In the genomic region with DNA sequence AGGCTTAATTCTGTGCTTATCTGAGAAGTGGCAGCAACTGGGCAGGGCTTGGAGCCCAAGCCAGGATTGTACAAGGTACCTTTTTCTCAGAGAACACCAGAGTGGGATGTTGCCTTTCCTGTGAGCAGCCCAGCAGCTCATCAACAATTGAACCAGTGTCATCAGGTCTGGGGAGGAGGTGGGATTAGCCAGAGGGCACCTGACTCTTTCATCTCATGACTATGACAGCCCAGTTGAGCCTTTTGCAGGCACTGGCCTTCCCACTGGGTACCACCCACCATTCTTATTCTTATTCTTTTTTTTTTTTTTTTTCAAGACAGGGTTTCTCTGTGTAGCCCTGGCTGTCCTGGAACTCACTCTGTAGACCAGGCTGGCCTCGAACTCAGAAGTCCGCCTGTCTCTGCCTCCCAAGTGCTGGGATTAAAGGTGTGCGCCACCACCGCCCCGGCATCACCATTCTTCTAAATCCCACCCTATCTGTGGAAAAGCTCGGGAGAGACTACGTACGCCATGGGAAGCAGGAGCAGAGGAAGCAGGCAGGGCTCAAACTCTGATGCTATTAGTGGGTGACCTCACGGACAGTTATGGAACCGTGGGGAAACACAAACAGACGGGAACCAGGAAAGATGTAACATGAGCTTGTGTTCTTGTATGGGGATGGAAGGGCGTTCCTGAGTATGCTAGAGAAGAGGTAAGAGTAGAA, we compare ENCODE assay signal across 17 mouse cellular contexts. TPM values are rescaled to one million over a fixed set of nuclear protein-coding genes. Genes with fewer than 3 reads are reported as not detected.
A peak's percentile ranks its signal among the peaks of the same experiment; 100 is the strongest.
DNase-seq lines count a peak whose midpoint lies in the region; ATAC-seq lines count a peak whose summit lies in the region.
"Had no signal": no experiment of that assay in that cellular context is flagged by ENCODE, and none has a peak within 500 bp of the region (broad histone marks: within the 10 kb centered on the region; RNA-seq: fewer than 3 reads in every experiment).

No protein-coding gene starts in this region.

- H3K4me3 ChIP-seq in midbrain, embryonic 11.5 days (ENCODE audit: low read depth, low read length): no peak overlapping the region
- H3K4me3 ChIP-seq in midbrain, embryonic 10.5 days: no peak overlapping the region
- H3K4me3 ChIP-seq: heart, embryonic 13.5 days; limb, embryonic 12.5 days; myocyte; neural tube, embryonic 13.5 days had no signal

- H3K4me1 ChIP-seq in midbrain, embryonic 11.5 days (ENCODE audit: control insufficient read depth, insufficient read depth, low read length): no peaks in the 10 kb centered on the region
- peaks cover 11% of the 10 kb centered on the region; the same call in 1 of the 2 replicates for H3K4me1 ChIP-seq in midbrain, embryonic 10.5 days
- H3K4me1 ChIP-seq: limb, embryonic 12.5 days; neural tube, embryonic 13.5 days had no signal

- 92% methylated on average over 10 of the region's 12 CpGs for WGBS in midbrain, embryonic 11.5 days
- 89% methylated on average over 12 of the region's 12 CpGs for WGBS in midbrain, embryonic 10.5 days

- no peaks in the 10 kb centered on the region for H3K36me3 ChIP-seq in midbrain, embryonic 11.5 days (ENCODE audit: control insufficient read depth, insufficient read depth, low read length)
- H3K36me3 ChIP-seq in midbrain, embryonic 10.5 days: no peaks in the 10 kb centered on the region
- H3K36me3 ChIP-seq: heart, embryonic 13.5 days; limb, embryonic 12.5 days; neural tube, embryonic 13.5 days had no signal

- DNase-seq in cerebellum, adult 9-10 months: peak; percentile 24
- DNase-seq in gastrocnemius, postnatal 10 days: peak; percentile 3
- no peak for DNase-seq in gastrocnemius, postnatal 14 days
- peak; percentile 53 for DNase-seq in midbrain, embryonic 11.5 days (ENCODE audit: low spot score, missing footprints)
- no peak for DNase-seq in midbrain, embryonic 10.5 days (ENCODE audit: low spot score)
- DNase-seq in layer of hippocampus, adult 9-11 months: no peak

- intact Hi-C loops in gastrocnemius, postnatal 14 days (cut with DNase I; ENCODE audit: low total_unique reads): no loop called here

- no peak overlapping the region for H3K27ac ChIP-seq in midbrain, embryonic 11.5 days (ENCODE audit: low read depth, low read length)
- H3K27ac ChIP-seq in midbrain, embryonic 10.5 days (replicated peaks): no peak overlapping the region
- H3K27ac ChIP-seq: heart, embryonic 13.5 days; limb, embryonic 12.5 days; liver, embryonic 14.5 days; neural tube, embryonic 13.5 days had no signal

- no peak overlapping the region for H3K9ac ChIP-seq in midbrain, embryonic 11.5 days (ENCODE audit: low read length)
- H3K9ac ChIP-seq: forebrain, postnatal 0 days; heart, embryonic 13.5 days; limb, embryonic 12.5 days; liver, embryonic 14.5 days; neural tube, embryonic 13.5 days had no signal

- no peaks in the 10 kb centered on the region for H3K27me3 ChIP-seq in midbrain, embryonic 11.5 days (ENCODE audit: control insufficient read depth, insufficient read depth, low read length)
- no peaks in the 10 kb centered on the region for H3K27me3 ChIP-seq in midbrain, embryonic 10.5 days (ENCODE audit: low read depth, poor library complexity, severe bottlenecking)
- H3K27me3 ChIP-seq: heart, embryonic 13.5 days; limb, embryonic 12.5 days; neural tube, embryonic 13.5 days had no signal

- no peak for ATAC-seq in cerebellum, adult (ENCODE audit: insufficient number of reproducible peaks, low FRiP score, low TSS enrichment)
- ATAC-seq in midbrain, embryonic 11.5 days (ENCODE audit: low FRiP score): peak; percentile 34; the same call in 1 of the 2 replicates
- ATAC-seq in megakaryocyte progenitor cell, adult 5-6 weeks (replicated peaks; ENCODE audit: poor library complexity): peak; percentile 29; the same call in 1 of the 2 replicates
- ATAC-seq: intestine, postnatal 0 days; midbrain, embryonic 16.5 days had no signal

- no peak overlapping the region for H3K4me2 ChIP-seq in midbrain, embryonic 11.5 days
- H3K4me2 ChIP-seq: heart, embryonic 13.5 days; limb, embryonic 12.5 days; neural tube, embryonic 13.5 days had no signal

- no peaks in the 10 kb centered on the region for H3K9me3 ChIP-seq in midbrain, embryonic 11.5 days (ENCODE audit: control insufficient read depth, low read length)
- no peaks in the 10 kb centered on the region for H3K9me3 ChIP-seq in midbrain, embryonic 10.5 days (replicated peaks)
- H3K9me3 ChIP-seq: heart, embryonic 13.5 days; limb, embryonic 12.5 days; megakaryocyte, embryonic 14.5 days; neural tube, embryonic 13.5 days had no signal

RNA-seq across cellular contexts. Expression of gene Susd2, which starts 7.6 kb away (rescaled TPM):
- 1 to 10 TPM; 2.6 to 3.3 TPM for total RNA-seq in gastrocnemius, postnatal 10 days (2021)
- total RNA-seq in gastrocnemius, postnatal 14 days (2021): 1 to 10 TPM; 2.1 to 3.2 TPM
- polyA plus RNA-seq in midbrain, embryonic 11.5 days (2014; fragmentation: Nextera tagmentation; extraction: Ambion mirVana): 1.2 and 1.6 TPM in 2 replicates
- polyA plus RNA-seq in midbrain, embryonic 10.5 days (2016; fragmentation: Nextera tagmentation; extraction: Ambion mirVana): 1.6 and 1.9 TPM in 2 replicates
- total RNA-seq in megakaryocyte progenitor cell, adult 5-6 weeks (2015): 0.34 and 0.42 TPM in 2 replicates
- 0.27 TPM in 1 of 2 replicates, not detected in the other for total RNA-seq in megakaryocyte progenitor cell, adult 5-6 weeks (2017)

RNA-seq across cellular contexts. Expression of gene Ggt5, which starts 47.1 kb away (rescaled TPM):
- total RNA-seq in gastrocnemius, postnatal 10 days (2021): 1 to 10 TPM; 5.8 to 7.0 TPM
- total RNA-seq in gastrocnemius, postnatal 14 days (2021): 1 to 10 TPM; 5.6 to 7.4 TPM
- 0.25 and 0.29 TPM in 2 replicates for polyA plus RNA-seq in midbrain, embryonic 11.5 days (2014; fragmentation: Nextera tagmentation; extraction: Ambion mirVana)
- polyA plus RNA-seq in midbrain, embryonic 10.5 days (2016; fragmentation: Nextera tagmentation; extraction: Ambion mirVana): 0.56 and 1.2 TPM in 2 replicates
- 0.29 and 1.4 TPM in 2 replicates for total RNA-seq in megakaryocyte progenitor cell, adult 5-6 weeks (2015)
- total RNA-seq in megakaryocyte progenitor cell, adult 5-6 weeks (2017): 2.8 and 3.5 TPM in 2 replicates

Comparison
In these comparisons a context has a peak if more than half of its experiments do, and no peak if none do; other contexts are left out.
1. DNase-seq: peak in cerebellum, adult 9-10 months (single experiment), gastrocnemius, postnatal 10 days (single experiment) and midbrain, embryonic 11.5 days (single experiment); none in gastrocnemius, postnatal 14 days (single experiment), midbrain, embryonic 10.5 days (single experiment) and layer of hippocampus, adult 9-11 months (single experiment).